Mouse (Mus musculus): Measurements from ENCODE around the gene Olfr968.

Olfr968 gene

GRCm38 (mm10) chr9:39783153-39783552 lies at the start of gene Olfr968:
Olfr968 (minus strand) TSS chr9:39783253.
- DNase-seq (ENCODE audit: low spot score in 2 of 2): no peak

- no peak for DNase-seq (ENCODE audit: low spot score in 2 of 2)
These were observed 25.5 kb upstream of the Olfr968 start, which contains the start of gene Olfr970 for GRCm38 (mm10) chr9:39808560-39808959. Olfr970 (plus strand) TSS chr9:39808860.

- DNase-seq (ENCODE audit: low spot score in 2 of 2): no peak
These were observed 7.5 kb upstream of the Olfr968 start, which contains the start of gene Olfr969 for GRCm38 (mm10) chr9:39790558-39790957. Olfr969 (plus strand) TSS chr9:39790945.

- no peak for DNase-seq (ENCODE audit: low spot score in 2 of 2)
These were observed 36.6 kb downstream of the Olfr968 start for GRCm38 (mm10) chr9:39746428-39746827.

GRCm38 (mm10) chr9:39745949-39746348 lies 37.1 kb downstream of the Olfr968 start, which contains the start of gene Olfr967:
Olfr967 (plus strand) TSS chr9:39746249.
- no peak for DNase-seq (ENCODE audit: low spot score in 2 of 2)

- no peak for DNase-seq (ENCODE audit: low spot score in 2 of 2)
These were observed 42.3 kb downstream of the Olfr968 start for GRCm38 (mm10) chr9:39740741-39741140.

GRCm38 (mm10) chr9:39730678-39731077 lies 52.4 kb downstream of the Olfr968 start, which contains the start of gene Olfr150:
Olfr150 (plus strand) TSS chr9:39730978.
- DNase-seq (ENCODE audit: low spot score in 2 of 2): no peak
